Mouse (Mus musculus) embryonic facial prominence, embryonic 14.5 days (tissue): ENCODE data around the gene Gpr176. TPM values are rescaled to one million over a fixed set of nuclear protein-coding genes. Genes with fewer than 3 reads are reported as not detected.
A peak's percentile ranks its signal among the peaks of the same experiment; 100 is the strongest.

Source experiments
- ATAC-seq: fragments of 200-750 bp; cut with Nextera tagmentation; 2 replicates; pipeline ENCODE4 v1.8.0; 2017; ENCODE audit warnings: low read depth, moderate number of reproducible peaks, moderate TSS enrichment
- DNase-seq: peaks from one replicate; pipeline ENCODE4 v3.0.0-alpha.2; 2015; ENCODE audit warnings: low spot score
- H3K27ac ChIP-seq: fragments of 300-500 bp; sonication (generic); replicated peaks from 2 replicates; pipeline ENCODE4 v1.5.1; 2014; ENCODE audit warnings: low read depth, mild to moderate bottlenecking, low read length, moderate library complexity
- H3K27me3 ChIP-seq: fragments of 300-500 bp; sonication (generic); replicated peaks from 2 replicates; pipeline ENCODE4 v1.6.1; 2014; ENCODE audit warnings: low read length; ENCODE audit not compliant: control insufficient read depth, insufficient read depth
- H3K36me3 ChIP-seq: fragments of 300-500 bp; sonication (generic); 2 replicates; pipeline ENCODE4 v1.6.1; 2014; ENCODE audit warnings: low read length, mixed read lengths; ENCODE audit not compliant: control insufficient read depth, insufficient read depth
- H3K4me1 ChIP-seq: fragments of 300-500 bp; sonication (generic); 2 replicates; pipeline ENCODE4 v1.6.1; 2014; ENCODE audit warnings: antibody characterized with exemption, low read length; ENCODE audit not compliant: control insufficient read depth, insufficient read depth
- H3K4me2 ChIP-seq: fragments of 300-500 bp; sonication (generic); 2 replicates; pipeline ENCODE4 v1.6.1; 2014; ENCODE audit warnings: low read depth, mild to moderate bottlenecking, low read length, moderate library complexity, mixed read lengths
- H3K4me3 ChIP-seq: fragments of 300-500 bp; sonication (generic); 2 replicates; pipeline ENCODE4 v1.5.1; 2014; ENCODE audit warnings: low read depth, mild to moderate bottlenecking, low read length
- H3K9ac ChIP-seq: fragments of 300-500 bp; sonication (generic); 2 replicates; pipeline ENCODE4 v1.6.1; 2014; ENCODE audit warnings: low read depth, mild to moderate bottlenecking, low read length, moderate library complexity, mixed read lengths
- H3K9me3 ChIP-seq: fragments of 300-500 bp; sonication (generic); 2 replicates; pipeline ENCODE4 v1.6.1; 2016; ENCODE audit warnings: low read length; ENCODE audit not compliant: control insufficient read depth
- WGBS: fragments of 180-500 bp; shearing (Covaris S2); extraction: QIAGEN DNeasy Blood & Tissue Kit; methylation state at CpG from one replicate; pipeline ENCODE4 v1.1.7; 2014; 5-methylcytosine and 5-hydroxymethylcytosine counted together
- polyA plus RNA-seq: library from polyadenylated mRNA; unstranded; fragments of >200 nt; fragmentation: Nextera tagmentation; extraction: Ambion mirVana; gene quantifications from 2 replicates; pipeline ENCODE4 v1.2.1, GENCODE M21; 2014

Gpr176 gene
- polyA plus RNA-seq, 1 experiment from 2014 or later: 0.53 TPM

DNA sequence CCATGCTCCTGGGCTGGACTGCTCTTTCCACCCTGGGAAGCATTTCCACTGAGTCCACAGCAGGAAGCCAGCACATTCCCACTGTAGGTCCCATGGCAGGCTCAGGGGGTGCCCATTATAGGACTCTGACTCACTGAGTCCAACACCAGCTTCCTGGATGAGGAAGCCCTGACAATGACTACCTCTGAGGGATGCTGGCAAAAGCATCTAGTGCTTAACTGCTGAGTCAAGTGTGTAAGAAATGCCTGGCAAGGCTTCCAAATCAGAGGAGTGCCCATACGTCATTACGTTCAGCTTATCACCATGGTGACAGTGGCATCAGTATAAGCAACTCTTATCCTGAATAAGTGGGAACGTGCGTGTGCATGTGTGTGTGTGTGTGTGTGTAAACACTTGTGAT is 85.5 kb downstream of the Gpr176 start:
- Histone ChIP-seq H3K27me3 (no peaks in the 10 kb centered on the region), H3K4me1 (no peaks in the 10 kb centered on the region), H3K9me3 (peaks cover 3% of the 10 kb centered on the region; the same call in 1 of the 2 replicates), H3K27ac (no peak overlapping the region), H3K9ac (no peak overlapping the region), H3K4me2 (no peak overlapping the region), H3K4me3 (no peak overlapping the region), H3K36me3 (no peaks in the 10 kb centered on the region)
- DNase-seq (no peak), ATAC-seq (no peak)
- 86% methylated on average over 4 of the region's 4 CpGs for WGBS

DNA sequence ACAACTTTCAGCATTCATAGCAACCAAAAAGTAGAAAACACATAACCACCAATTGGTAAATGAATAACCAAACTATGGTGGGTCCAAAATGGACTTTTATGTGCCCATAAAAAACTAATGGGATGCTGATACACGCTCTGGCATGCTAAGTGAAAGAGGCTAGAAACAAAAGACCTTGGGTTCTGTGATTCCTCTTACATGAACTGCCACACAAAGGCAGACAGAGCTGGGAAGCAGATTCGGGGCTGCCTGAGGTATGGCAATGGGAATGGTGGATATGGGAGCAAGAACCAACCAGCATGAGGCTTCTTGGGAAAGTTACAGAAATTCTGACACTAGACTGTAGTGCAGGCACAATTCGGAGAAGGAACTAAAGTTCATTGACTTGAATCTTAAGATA is 90.8 kb downstream of the Gpr176 start:
- no peak overlapping the region for H3K4me2 ChIP-seq
- H3K9ac ChIP-seq: no peak overlapping the region
- no peaks in the 10 kb centered on the region for H3K36me3 ChIP-seq
- H3K4me1 ChIP-seq: no peaks in the 10 kb centered on the region
- 81% methylated on average over 3 of the region's 3 CpGs for WGBS
- DNase-seq (no peak), ATAC-seq (no peak)
- no peak overlapping the region for H3K4me3 ChIP-seq
- H3K27ac ChIP-seq: no peak overlapping the region
- no peaks in the 10 kb centered on the region for H3K9me3 ChIP-seq
- no peaks in the 10 kb centered on the region for H3K27me3 ChIP-seq

DNA sequence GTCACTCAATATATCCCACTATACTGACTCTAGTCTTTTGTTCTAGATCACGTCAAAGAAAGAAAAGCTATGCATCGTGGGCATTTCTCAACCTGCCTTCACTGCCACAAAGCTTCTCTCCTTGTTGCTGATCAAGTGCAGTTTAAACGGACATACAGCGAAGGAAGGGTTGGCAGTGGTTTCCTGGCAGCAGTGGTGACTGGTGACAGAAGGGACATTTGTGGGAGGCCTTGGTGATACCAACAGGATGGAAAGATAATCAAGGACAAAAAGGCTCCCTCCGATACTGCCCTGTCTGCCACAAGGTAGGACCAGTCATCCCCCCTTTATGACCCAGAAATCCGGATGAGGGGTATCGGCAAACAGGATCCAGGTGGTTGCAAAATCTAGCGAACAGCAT is 95.0 kb downstream of the Gpr176 start:
- no peak overlapping the region for H3K4me3 ChIP-seq
- no peak overlapping the region for H3K4me2 ChIP-seq
- no peaks in the 10 kb centered on the region for H3K4me1 ChIP-seq
- DNase-seq (no peak), ATAC-seq (no peak)
- no peaks in the 10 kb centered on the region for H3K36me3 ChIP-seq
- H3K9ac ChIP-seq: no peak overlapping the region
- no peaks in the 10 kb centered on the region for H3K27me3 ChIP-seq
- WGBS: 84% methylated on average over 8 of the region's 8 CpGs
- H3K27ac ChIP-seq: no peak overlapping the region
- H3K9me3 ChIP-seq: peaks cover 3% of the 10 kb centered on the region; the same call in 1 of the 2 replicates

DNA sequence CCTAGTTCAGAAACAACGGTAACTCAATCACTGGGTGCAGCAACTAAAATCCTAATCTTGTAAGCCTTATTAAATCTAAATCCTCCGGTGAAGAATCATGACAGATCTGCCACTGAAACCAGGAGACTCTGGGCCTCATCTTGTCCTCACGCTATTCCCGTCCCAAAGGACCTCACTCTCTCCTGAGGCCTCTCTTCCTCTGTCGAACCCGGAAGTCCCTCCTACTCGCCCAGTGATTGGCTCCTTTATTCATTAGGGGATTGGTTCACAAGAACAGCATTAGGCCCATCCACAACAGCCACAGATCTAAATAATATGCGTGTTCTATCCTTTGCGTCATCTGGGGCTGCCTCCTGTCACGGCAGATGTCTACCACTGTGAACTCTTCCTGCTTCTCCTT is 101.6 kb downstream of the Gpr176 start:
- no peak overlapping the region for H3K4me2 ChIP-seq
- ATAC-seq: no peak
- H3K9ac ChIP-seq: no peak overlapping the region
- no peaks in the 10 kb centered on the region for H3K27me3 ChIP-seq
- H3K36me3 ChIP-seq: no peaks in the 10 kb centered on the region
- H3K4me3 ChIP-seq: no peak overlapping the region
- H3K4me1 ChIP-seq: no peaks in the 10 kb centered on the region
- peaks cover 8% of the 10 kb centered on the region; the same call in 1 of the 2 replicates for H3K9me3 ChIP-seq
- no peak for DNase-seq
- 89% methylated on average over 10 of the region's 10 CpGs for WGBS
- H3K27ac ChIP-seq: no peak overlapping the region

DNA sequence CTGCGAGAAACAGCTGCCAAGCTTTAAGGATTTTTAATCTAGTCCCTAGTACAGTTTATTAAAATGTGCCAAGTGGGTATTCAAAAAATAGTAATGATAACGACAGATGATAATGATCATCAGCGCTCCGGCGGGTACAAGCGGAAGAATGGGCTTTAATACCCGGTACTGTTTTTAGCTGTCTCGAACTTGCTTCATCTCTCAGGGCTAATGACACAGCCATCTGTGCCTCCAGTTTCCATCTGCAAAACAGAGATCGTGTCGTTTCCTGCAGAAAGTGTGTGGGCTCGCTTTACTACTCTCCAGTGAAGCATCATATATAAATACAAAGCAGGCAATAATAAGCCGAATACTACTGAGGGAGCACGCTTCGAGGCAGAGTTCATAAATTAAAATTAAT is 103.0 kb downstream of the Gpr176 start:
- Histone ChIP-seq H3K4me2 (no peak overlapping the region), H3K9ac (no peak overlapping the region), H3K36me3 (no peaks in the 10 kb centered on the region), H3K27ac (no peak overlapping the region), H3K4me1 (no peaks in the 10 kb centered on the region), H3K4me3 (no peak overlapping the region), H3K9me3 (peaks cover 8% of the 10 kb centered on the region; the same call in 1 of the 2 replicates), H3K27me3 (no peaks in the 10 kb centered on the region)
- ATAC-seq (no peak), DNase-seq (no peak)
- 76% methylated on average over 14 of the region's 14 CpGs for WGBS

DNA sequence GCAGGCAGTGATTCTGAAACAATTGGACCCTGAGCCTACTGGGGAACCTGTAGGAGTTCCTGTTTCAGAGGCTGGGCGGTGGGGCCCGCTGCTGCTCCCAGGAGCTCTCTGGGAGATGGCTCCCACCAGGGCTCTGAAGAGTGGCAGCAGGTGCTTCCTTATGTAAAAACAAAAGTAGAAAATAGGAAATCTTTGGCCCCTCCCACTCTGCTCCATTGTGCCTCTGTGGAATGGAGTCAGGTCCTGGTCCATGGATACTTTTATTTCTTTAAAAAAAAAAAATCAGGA is 109.4 kb downstream of the Gpr176 start:
- DNase-seq (no peak), ATAC-seq (no peak)
- Histone ChIP-seq H3K4me1 (no peaks in the 10 kb centered on the region), H3K27ac (no peak overlapping the region), H3K9ac (no peak overlapping the region), H3K4me2 (no peak overlapping the region), H3K27me3 (no peaks in the 10 kb centered on the region; the same call in 1 of the 2 replicates), H3K36me3 (no peaks in the 10 kb centered on the region), H3K4me3 (no peak overlapping the region), H3K9me3 (no peaks in the 10 kb centered on the region)
- WGBS: 27% methylated on average over 2 of the region's 2 CpGs

DNA sequence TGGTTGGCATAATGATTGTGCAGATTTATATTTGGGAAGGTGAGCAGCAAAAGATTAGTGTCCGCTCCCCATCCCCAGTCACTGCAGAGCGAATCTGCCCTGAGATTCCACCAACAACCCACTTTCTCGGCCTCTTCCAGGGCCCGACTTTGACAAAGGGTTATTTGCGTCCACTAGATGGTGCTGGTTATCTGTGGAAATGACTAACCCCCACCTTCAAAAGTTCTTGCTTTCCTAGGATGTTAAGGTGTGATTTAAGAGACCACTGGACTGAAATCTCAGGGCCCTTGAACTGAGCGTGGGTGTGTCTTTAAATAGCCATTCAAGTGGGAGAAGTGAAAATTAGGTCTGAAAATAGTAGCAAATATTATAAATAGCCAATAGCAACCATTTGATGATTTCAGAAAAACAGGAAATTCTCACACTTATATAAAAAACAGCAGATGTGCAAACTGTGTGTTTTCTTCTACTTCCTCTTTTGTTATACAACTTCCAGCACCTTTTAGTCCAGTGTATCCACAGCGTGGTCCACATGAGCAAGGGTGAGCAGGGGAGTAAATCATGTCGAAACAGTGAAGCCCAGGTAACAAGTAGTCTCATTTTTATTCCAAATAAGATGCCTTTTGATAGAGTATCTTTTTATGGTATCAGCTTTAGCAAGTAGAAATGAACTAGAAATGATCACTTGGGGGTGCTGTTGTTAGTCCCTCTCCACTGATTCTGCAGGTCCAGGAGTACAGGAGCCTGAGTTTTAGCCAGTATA is 109.9 kb downstream of the Gpr176 start:
- H3K4me3 ChIP-seq: no peak overlapping the region
- H3K4me2 ChIP-seq: peak overlapping the region; percentile 4; the same call in 1 of the 2 replicates
- no peaks in the 10 kb centered on the region; the same call in 1 of the 2 replicates for H3K27me3 ChIP-seq
- WGBS: 20% methylated on average over 8 of the region's 8 CpGs
- H3K4me1 ChIP-seq: no peaks in the 10 kb centered on the region
- no peak overlapping the region for H3K9ac ChIP-seq
- no peaks in the 10 kb centered on the region for H3K36me3 ChIP-seq
- DNase-seq (peak; percentile 75), ATAC-seq (peak; percentile 47; the same call in 1 of the 2 replicates)
- no peak overlapping the region for H3K27ac ChIP-seq
- no peaks in the 10 kb centered on the region for H3K9me3 ChIP-seq

DNA sequence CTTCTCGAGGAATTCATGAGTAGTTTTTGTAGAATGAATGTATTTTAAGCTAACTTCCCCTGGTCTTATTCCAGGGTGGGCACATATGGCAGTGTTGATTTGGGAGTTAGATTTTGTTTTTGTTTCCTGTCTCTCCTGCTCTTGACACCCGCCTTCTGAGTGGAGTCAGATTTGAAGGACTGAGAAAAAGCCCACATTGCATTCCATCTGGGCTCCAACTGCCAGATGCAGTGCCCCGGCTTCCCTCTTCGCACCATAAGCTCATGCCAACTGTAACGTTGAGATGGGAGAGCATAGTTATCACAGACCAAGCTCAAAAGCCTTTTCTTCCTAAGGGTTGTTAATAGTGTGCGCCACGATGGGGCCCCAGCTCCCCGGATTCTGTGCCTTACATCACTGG is 110.5 kb downstream of the Gpr176 start:
- no peaks in the 10 kb centered on the region; the same call in 1 of the 2 replicates for H3K27me3 ChIP-seq
- no peak overlapping the region for H3K9ac ChIP-seq
- no peaks in the 10 kb centered on the region for H3K36me3 ChIP-seq
- peak overlapping the region; percentile 4; the same call in 1 of the 2 replicates for H3K4me2 ChIP-seq
- H3K27ac ChIP-seq: no peak overlapping the region
- H3K4me3 ChIP-seq: no peak overlapping the region
- ATAC-seq: no peak
- DNase-seq: no peak
- 53% methylated on average over 8 of the region's 8 CpGs for WGBS
- no peaks in the 10 kb centered on the region for H3K9me3 ChIP-seq
- H3K4me1 ChIP-seq: no peaks in the 10 kb centered on the region

DNA sequence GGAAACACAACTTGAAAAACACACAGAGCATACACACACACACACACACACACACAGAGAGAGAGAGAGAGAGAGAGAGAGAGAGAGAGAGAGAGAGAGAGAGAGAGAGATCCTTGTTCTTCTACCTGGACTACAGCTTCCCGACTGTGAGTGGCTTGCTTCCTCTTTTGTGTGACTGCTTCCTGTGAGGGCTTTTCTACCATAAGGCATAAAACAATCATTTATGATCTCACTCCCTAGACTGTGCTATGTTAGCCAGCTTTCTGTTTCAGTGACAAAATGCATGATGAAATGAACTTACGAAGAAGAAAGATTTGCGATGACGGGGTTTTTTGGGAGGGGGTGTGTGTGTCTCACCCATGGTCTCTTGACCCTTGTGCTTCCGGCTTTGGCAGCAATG is 113.5 kb downstream of the Gpr176 start:
- H3K27me3 ChIP-seq: no peaks in the 10 kb centered on the region; the same call in 1 of the 2 replicates
- 81% methylated on average over 5 of the region's 5 CpGs for whole genome bisulfite sequencing
- H3K27ac ChIP-seq: no peak overlapping the region
- no peak overlapping the region for H3K9ac ChIP-seq
- H3K4me2 ChIP-seq: no peak overlapping the region
- H3K4me1 ChIP-seq: no peaks in the 10 kb centered on the region
- H3K4me3 ChIP-seq: no peak overlapping the region
- ATAC-seq: no peak
- DNase-seq: no peak
- no peaks in the 10 kb centered on the region for H3K36me3 ChIP-seq
- no peaks in the 10 kb centered on the region for H3K9me3 ChIP-seq
